Mouse (Mus musculus): ENCODE data around the gene Vps13c. TPM values are rescaled to one million over a fixed set of nuclear protein-coding genes. Genes with fewer than 3 reads are reported as not detected.
A peak's percentile ranks its signal among the peaks of the same experiment; 100 is the strongest.

Vps13c gene
- polyA plus RNA-seq, 1 experiment from 2014 or later = 7.4 TPM

- Histone ChIP-seq H3K9ac (no peak overlapping the region), H3K36me3 (replicated peaks) (no peaks in the 10 kb centered on the region), H3K9me3 (no peaks in the 10 kb centered on the region), H3K27ac (no peak overlapping the region), H3K4me2 (no peak overlapping the region), H3K4me1 (no peaks in the 10 kb centered on the region), H3K4me3 (replicated peaks) (no peak overlapping the region), H3K27me3 (no peaks in the 10 kb centered on the region)
- ATAC-seq (ENCODE audit: low FRiP score) = no peak
- WGBS = 94% methylated on average over 7 of the region's 7 CpGs
Measured at GRCm38 (mm10) chr9:68006566-68006965, 166.4 kb downstream of the Vps13c start.

DNA sequence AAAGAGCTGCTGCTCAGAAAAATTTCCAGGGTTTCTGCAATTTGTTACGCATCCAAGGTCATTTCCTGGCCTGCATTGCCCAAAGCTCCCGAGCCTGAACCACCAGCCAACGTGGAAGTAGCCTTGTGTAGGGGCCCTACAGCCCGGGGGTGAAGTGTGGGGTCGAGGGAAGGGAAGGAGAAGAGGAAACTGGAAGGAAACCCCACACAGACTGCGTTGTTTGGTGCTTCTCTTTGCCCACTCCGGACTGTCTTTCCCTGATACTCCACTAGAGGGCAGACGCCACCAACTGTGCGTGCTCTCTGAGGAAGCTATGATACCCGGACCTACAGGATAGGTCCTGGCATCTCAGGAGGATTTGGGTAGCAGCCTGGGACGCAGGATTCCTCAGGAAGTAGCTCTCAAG is 174.8 kb downstream of the Vps13c start:
- H3K4me1 ChIP-seq = 0 out of 2 replicates have a peak, but pooled peaks cover 5% of the 10 kb centered on the region
- 7% methylated on average over 11 of the region's 11 CpGs for WGBS
- no peaks in the 10 kb centered on the region for H3K9me3 ChIP-seq
- H3K4me3 ChIP-seq (replicated peaks) = no peak overlapping the region
- no peak overlapping the region for H3K9ac ChIP-seq
- peaks cover 10% of the 10 kb centered on the region; the same call in 1 of the 2 replicates for H3K27me3 ChIP-seq
- H3K4me2 ChIP-seq = no peak overlapping the region; the same call in 1 of the 2 replicates
- 0 out of 2 replicates have a peak, but pooled peaks have one; percentile 20 for ATAC-seq (ENCODE audit: low FRiP score)
- no peak overlapping the region for H3K27ac ChIP-seq
- H3K36me3 ChIP-seq (replicated peaks) = no peaks in the 10 kb centered on the region

DNA sequence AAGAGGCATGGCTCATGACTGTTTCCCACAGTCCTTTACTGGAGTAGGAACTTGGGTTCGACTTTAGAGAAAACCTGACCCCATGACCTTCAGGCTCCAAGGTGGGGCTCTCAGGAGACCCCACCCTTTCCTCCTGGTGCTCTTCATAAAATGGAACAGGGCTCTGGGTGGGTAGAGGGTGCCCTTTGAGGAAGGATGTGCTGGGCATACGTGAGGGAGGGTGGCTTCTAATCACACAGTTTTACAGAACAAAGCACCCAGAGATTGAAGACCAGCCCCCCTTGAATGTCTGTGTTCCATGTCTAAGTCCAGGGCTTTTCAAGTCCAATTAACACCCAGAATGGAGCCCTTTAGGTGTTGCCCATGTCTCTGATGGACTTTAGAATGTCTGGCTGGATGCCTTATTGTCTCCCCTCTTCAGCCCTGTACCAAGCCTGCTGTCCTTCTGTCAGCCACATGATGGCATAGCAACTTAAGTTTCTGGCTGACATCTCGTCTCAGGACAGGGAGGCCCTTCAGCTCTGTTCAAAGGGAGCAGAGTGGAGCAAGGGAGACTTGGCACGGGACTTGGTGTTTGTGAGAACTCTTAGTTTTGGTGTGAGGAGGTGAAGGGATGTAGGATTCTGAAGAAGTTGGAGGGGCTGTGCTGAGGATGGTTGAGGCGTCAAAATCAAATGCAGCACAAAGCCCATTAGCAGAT is 176.2 kb downstream of the Vps13c start:
- peak; percentile 77 for ATAC-seq (ENCODE audit: low FRiP score)
- Histone ChIP-seq H3K4me2 (no peak overlapping the region), H3K27ac (no peak overlapping the region), H3K36me3 (replicated peaks) (no peaks in the 10 kb centered on the region), H3K9me3 (no peaks in the 10 kb centered on the region), H3K4me3 (replicated peaks) (no peak overlapping the region), H3K27me3 (peaks cover 10% of the 10 kb centered on the region; the same call in 1 of the 2 replicates), H3K4me1 (0 out of 2 replicates have a peak, but pooled peaks cover 5% of the 10 kb centered on the region), H3K9ac (no peak overlapping the region)
- 43% methylated on average over 5 of the region's 5 CpGs for WGBS

DNA sequence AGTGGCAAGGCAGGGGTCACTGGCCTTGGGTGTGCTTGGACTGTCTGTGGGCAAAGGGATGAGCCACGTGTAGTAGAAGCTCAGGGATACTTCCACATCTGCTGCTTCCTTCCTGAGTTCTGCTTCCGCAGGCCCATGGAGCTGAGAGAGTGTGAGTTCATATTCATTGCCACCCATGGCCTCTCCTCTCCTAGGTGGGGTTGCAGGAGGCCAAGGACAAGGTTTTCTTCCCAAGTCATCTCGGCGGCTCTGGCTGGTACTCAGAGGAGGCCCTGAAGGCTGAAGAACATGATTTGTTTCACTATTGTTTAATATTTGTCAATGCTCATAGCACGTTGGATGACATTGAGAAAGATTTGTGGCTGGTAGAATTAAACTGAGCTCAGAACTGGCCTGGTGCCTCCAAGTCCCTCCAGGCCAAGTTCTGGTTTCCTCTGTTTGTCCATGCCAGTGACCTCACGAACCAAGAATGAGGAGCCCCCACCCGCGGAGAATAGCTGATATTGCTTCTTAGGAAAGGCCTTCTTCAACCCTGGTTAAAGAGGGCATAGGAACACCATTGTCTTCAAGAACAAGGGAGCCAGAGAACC is 180.7 kb downstream of the Vps13c start:
- Histone ChIP-seq H3K27me3 (peaks cover 4% of the 10 kb centered on the region; the same call in 1 of the 2 replicates), H3K27ac (no peak overlapping the region), H3K36me3 (replicated peaks) (no peaks in the 10 kb centered on the region), H3K9me3 (no peaks in the 10 kb centered on the region), H3K9ac (no peak overlapping the region), H3K4me1 (no peaks in the 10 kb centered on the region), H3K4me3 (replicated peaks) (no peak overlapping the region), H3K4me2 (no peak overlapping the region)
- 83% methylated on average over 8 of the region's 8 CpGs for WGBS
- no peak for ATAC-seq (ENCODE audit: low FRiP score)

- no peak overlapping the region for H3K27ac ChIP-seq
- no peaks in the 10 kb centered on the region for H3K9me3 ChIP-seq
- WGBS = 90% methylated on average over 9 of the region's 9 CpGs
- ATAC-seq (ENCODE audit: low FRiP score) = no peak
- no peak overlapping the region for H3K4me3 ChIP-seq (replicated peaks)
- H3K4me1 ChIP-seq = no peaks in the 10 kb centered on the region
- no peaks in the 10 kb centered on the region for H3K27me3 ChIP-seq
- no peaks in the 10 kb centered on the region for H3K36me3 ChIP-seq (replicated peaks)
- H3K9ac ChIP-seq = no peak overlapping the region
- H3K4me2 ChIP-seq = no peak overlapping the region
Measured at GRCm38 (mm10) chr9:68022311-68023043, 182.3 kb downstream of the Vps13c start.

DNA sequence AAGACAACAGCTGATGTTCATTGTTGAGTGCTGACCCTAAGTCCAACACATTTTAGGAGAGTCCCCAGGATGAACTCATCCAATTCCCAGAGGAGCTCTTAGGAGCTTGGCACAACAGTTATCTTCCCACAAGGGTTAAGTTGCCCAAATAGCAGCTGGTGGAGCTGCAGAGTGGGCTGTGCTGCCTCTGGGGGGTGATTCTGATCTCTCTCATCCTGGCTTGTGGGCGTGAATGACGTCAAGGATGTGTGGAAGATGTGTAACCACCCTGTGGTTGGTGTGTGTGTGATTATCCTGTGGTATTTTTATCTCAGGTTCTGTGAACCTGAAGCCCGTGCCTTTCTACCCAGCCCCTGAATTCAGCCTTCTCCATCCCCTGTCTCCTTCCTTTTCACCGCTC is 188.4 kb downstream of the Vps13c start:
- no peak overlapping the region for H3K4me2 ChIP-seq
- no peaks in the 10 kb centered on the region for H3K9me3 ChIP-seq
- WGBS = 82% methylated on average over 4 of the region's 4 CpGs
- no peak overlapping the region for H3K27ac ChIP-seq
- H3K4me3 ChIP-seq (replicated peaks) = no peak overlapping the region
- ATAC-seq (ENCODE audit: low FRiP score) = no peak
- H3K27me3 ChIP-seq = no peaks in the 10 kb centered on the region
- H3K4me1 ChIP-seq = no peaks in the 10 kb centered on the region
- H3K9ac ChIP-seq = no peak overlapping the region
- H3K36me3 ChIP-seq (replicated peaks) = no peaks in the 10 kb centered on the region

GRCm38 (mm10) chr9:68033771-68034170 is 193.6 kb downstream of the Vps13c start:
- Histone ChIP-seq H3K27me3 (no peaks in the 10 kb centered on the region), H3K9me3 (no peaks in the 10 kb centered on the region), H3K27ac (no peak overlapping the region), H3K4me1 (peaks cover 7% of the 10 kb centered on the region), H3K4me2 (no peak overlapping the region), H3K4me3 (replicated peaks) (no peak overlapping the region), H3K36me3 (replicated peaks) (no peaks in the 10 kb centered on the region), H3K9ac (no peak overlapping the region)
- 79% methylated on average over 5 of the region's 5 CpGs for WGBS
- no peak for ATAC-seq (ENCODE audit: low FRiP score)

Other genes with a start within 250 kb of the Vps13c start
- gene C2cd4b, start 81.0 kb upstream of the Vps13c start, polyA plus RNA-seq (2016; fragmentation: Nextera tagmentation; extraction: Ambion mirVana) = 0.22 and 0.35 TPM in 2 replicates
- not detected in 2 replicates for gene C2cd4a, start 8.1 kb upstream of the Vps13c start, polyA plus RNA-seq (2016; fragmentation: Nextera tagmentation; extraction: Ambion mirVana)

All from forebrain, embryonic 12.5 days (tissue).